Comparison of ENCODE assay signal across 21 mouse cellular contexts in genomic region chr15:81226796-81227195, GRCm38 (mm10). TPM values are rescaled to one million over a fixed set of nuclear protein-coding genes. Genes with fewer than 3 reads are reported as not detected.
DNase-seq lines count a peak whose midpoint lies in the region; ATAC-seq and TF ChIP-seq lines count a peak whose summit lies in the region.
"Had no signal": no experiment of that assay in that cellular context is flagged by ENCODE, and none has a peak within 500 bp of the region (broad histone marks: within the 10 kb centered on the region; RNA-seq: fewer than 3 reads in every experiment).

No protein-coding gene starts in this region.

- H3K9ac ChIP-seq in embryonic facial prominence, embryonic 14.5 days (ENCODE audit: low read depth, low read length), result no peak overlapping the region
- H3K9ac ChIP-seq in limb, embryonic 13.5 days, result no peak overlapping the region
- H3K9ac ChIP-seq: forebrain, postnatal 0 days; heart, embryonic 15.5 days had no signal

- H3K79me2 ChIP-seq in C2C12 (ENCODE audit: control insufficient read depth, insufficient read depth), result no peaks in the 10 kb centered on the region
- no peaks in the 10 kb centered on the region for H3K79me2 ChIP-seq in myocyte (ENCODE audit: control insufficient read depth, insufficient read depth)

- WGBS in embryonic facial prominence, embryonic 14.5 days, result 59% methylated on average over 4 of the region's 4 CpGs
- 63% methylated on average over 4 of the region's 4 CpGs for WGBS in embryonic facial prominence, embryonic 10.5 days
- 75% methylated on average over 4 of the region's 4 CpGs for WGBS in limb, embryonic 13.5 days
- 86% methylated on average over 4 of the region's 4 CpGs for WGBS in limb, embryonic 10.5 days

- no peak overlapping the region for H3ac ChIP-seq in C2C12 (ENCODE audit: control insufficient read depth, insufficient read length, low read depth)
- no peak overlapping the region for H3ac ChIP-seq in myocyte (ENCODE audit: control insufficient read depth, insufficient read length)

- no peaks in the 10 kb centered on the region for H3K9me3 ChIP-seq in embryonic facial prominence, embryonic 14.5 days (ENCODE audit: control insufficient read depth, low read length)
- no peaks in the 10 kb centered on the region for H3K9me3 ChIP-seq in embryonic facial prominence, embryonic 10.5 days
- H3K9me3 ChIP-seq in limb, embryonic 13.5 days, result no peaks in the 10 kb centered on the region
- no peaks in the 10 kb centered on the region for H3K9me3 ChIP-seq in limb, embryonic 10.5 days (replicated peaks)
- H3K9me3 ChIP-seq: heart, embryonic 15.5 days; hindbrain, embryonic 10.5 days had no signal

- no peak overlapping the region for H3K27ac ChIP-seq in embryonic facial prominence, embryonic 14.5 days (replicated peaks; ENCODE audit: low read depth, low read length)
- H3K27ac ChIP-seq in embryonic facial prominence, embryonic 10.5 days (replicated peaks), result no peak overlapping the region
- no peak overlapping the region for H3K27ac ChIP-seq in limb, embryonic 13.5 days
- H3K27ac ChIP-seq in limb, embryonic 10.5 days, result no peak overlapping the region
- H3K27ac ChIP-seq: heart, adult 2 months; heart, embryonic 15.5 days; hindbrain, embryonic 10.5 days had no signal

- H3K36me3 ChIP-seq in embryonic facial prominence, embryonic 14.5 days (ENCODE audit: control insufficient read depth, insufficient read depth, low read length), result no peaks in the 10 kb centered on the region
- H3K36me3 ChIP-seq in embryonic facial prominence, embryonic 10.5 days (replicated peaks), result no peaks in the 10 kb centered on the region
- no peaks in the 10 kb centered on the region for H3K36me3 ChIP-seq in limb, embryonic 13.5 days
- H3K36me3 ChIP-seq in limb, embryonic 10.5 days, result no peaks in the 10 kb centered on the region
- no peaks in the 10 kb centered on the region for H3K36me3 ChIP-seq in C2C12 (ENCODE audit: control insufficient read depth, insufficient read depth)
- H3K36me3 ChIP-seq in myocyte (ENCODE audit: control insufficient read depth, insufficient read depth), result no peaks in the 10 kb centered on the region
- H3K36me3 ChIP-seq: heart, embryonic 15.5 days; hindbrain, embryonic 10.5 days had no signal

- peak; percentile 47; the same call in 1 of the 2 replicates for ATAC-seq in embryonic facial prominence, embryonic 14.5 days (ENCODE audit: low read depth)
- 0 out of 2 replicates have a peak, but pooled peaks have one; percentile 28 for ATAC-seq in limb, embryonic 13.5 days (ENCODE audit: low FRiP score, low read depth)
- no peak for ATAC-seq in activated CD4-positive, CD25-positive, alpha-beta regulatory T cell, adult 4 months
- ATAC-seq: forebrain, postnatal 0 days; hindbrain, embryonic 16.5 days; inflammation-experienced regulatory T-cells, adult 6 months; Patski had no signal

- TF ChIP-seq POLR2A in myocyte (IDR thresholded peaks at IDR 0.05; ENCODE audit: insufficient read length, low read depth), result no peak

- no peaks in the 10 kb centered on the region for H3K4me1 ChIP-seq in embryonic facial prominence, embryonic 14.5 days (ENCODE audit: control insufficient read depth, insufficient read depth, low read length)
- no peaks in the 10 kb centered on the region for H3K4me1 ChIP-seq in embryonic facial prominence, embryonic 10.5 days
- no peaks in the 10 kb centered on the region for H3K4me1 ChIP-seq in limb, embryonic 13.5 days
- H3K4me1 ChIP-seq in limb, embryonic 10.5 days, result no peaks in the 10 kb centered on the region
- H3K4me1 ChIP-seq: heart, embryonic 15.5 days had no signal

- no peak for TF ChIP-seq CTCF in C2C12 (IDR thresholded peaks at IDR 0.05; ENCODE audit: control insufficient read depth, insufficient read depth, insufficient read length)

- peak; percentile 83 for DNase-seq in embryonic facial prominence, embryonic 14.5 days (ENCODE audit: low spot score)
- no peak for DNase-seq in embryonic facial prominence, embryonic 10.5 days (ENCODE audit: low spot score)
- no peak for DNase-seq in limb, embryonic 10.5 days (ENCODE audit: low spot score)
- DNase-seq: adrenal gland, adult 2 months; adrenal gland, postnatal 25 days; B cell, adult 2 months; cerebellum, adult 2 months; cerebellum, postnatal 10 days; forebrain, postnatal 0 days; heart, adult 2 months; heart, postnatal 14 days had no signal

- H3K4me3 ChIP-seq in embryonic facial prominence, embryonic 14.5 days (ENCODE audit: low read depth, low read length), result no peak overlapping the region
- H3K4me3 ChIP-seq in embryonic facial prominence, embryonic 10.5 days, result no peak overlapping the region
- H3K4me3 ChIP-seq in limb, embryonic 13.5 days, result no peak overlapping the region
- no peak overlapping the region for H3K4me3 ChIP-seq in limb, embryonic 10.5 days
- no peak overlapping the region for H3K4me3 ChIP-seq in C2C12 (ENCODE audit: insufficient read depth, poor library complexity, severe bottlenecking)
- H3K4me3 ChIP-seq in myocyte, result no peak overlapping the region
- H3K4me3 ChIP-seq: heart, adult 2 months; heart, embryonic 15.5 days; hindbrain, embryonic 10.5 days had no signal

- H3K27me3 ChIP-seq in embryonic facial prominence, embryonic 14.5 days (replicated peaks; ENCODE audit: control insufficient read depth, insufficient read depth, low read length), result no peaks in the 10 kb centered on the region
- no peaks in the 10 kb centered on the region for H3K27me3 ChIP-seq in embryonic facial prominence, embryonic 10.5 days (replicated peaks; ENCODE audit: low read depth, poor library complexity, severe bottlenecking)
- H3K27me3 ChIP-seq in limb, embryonic 13.5 days, result no peaks in the 10 kb centered on the region
- no peaks in the 10 kb centered on the region for H3K27me3 ChIP-seq in limb, embryonic 10.5 days (ENCODE audit: low read depth, poor library complexity, severe bottlenecking)
- H3K27me3 ChIP-seq in C2C12 (ENCODE audit: control insufficient read depth, insufficient read depth, insufficient read length) (no peaks in the 10 kb centered on the region), myocyte (ENCODE audit: control insufficient read depth, insufficient read depth, insufficient read length) (no peaks in the 10 kb centered on the region)
- H3K27me3 ChIP-seq: heart, embryonic 15.5 days; Patski had no signal

- no peak overlapping the region for H3K4me2 ChIP-seq in embryonic facial prominence, embryonic 14.5 days (ENCODE audit: low read depth, low read length)
- no peak overlapping the region for H3K4me2 ChIP-seq in limb, embryonic 13.5 days (replicated peaks)
- H3K4me2 ChIP-seq in myocyte (ENCODE audit: low read depth), result peak overlapping the region; percentile 25
- H3K4me2 ChIP-seq: heart, embryonic 11.5 days; heart, embryonic 15.5 days had no signal

- H3K79me3 ChIP-seq in C2C12 (ENCODE audit: low read depth), result no peaks in the 10 kb centered on the region

TF ChIP-seq in C2C12, 6 proteins besides CTCF, POLR2A, EP300 and RAD21:
- TF ChIP-seq CEBPB (IDR thresholded peaks at IDR 0.05; ENCODE audit: low read depth) (no peak), MAX (IDR thresholded peaks at IDR 0.05) (peak; percentile 44), USF1 (IDR thresholded peaks at IDR 0.05; ENCODE audit: low read depth) (no peak), MYOD1 (IDR thresholded peaks at IDR 0.05; ENCODE audit: control insufficient read depth, insufficient read length, low read depth) (peak; percentile 96), FOSL1 (IDR thresholded peaks at IDR 0.05; ENCODE audit: insufficient read depth, low read length, poor library complexity, severe bottlenecking) (peak; percentile 3), MYOG (IDR thresholded peaks at IDR 0.05; ENCODE audit: control insufficient read depth, extremely low read depth, insufficient read length) (no peak)
TF ChIP-seq in C2C12: peak in this region for 3.

TF ChIP-seq in myocyte, 11 proteins besides CTCF, POLR2A, EP300 and RAD21:
- TF ChIP-seq E2F4 (IDR thresholded peaks at IDR 0.05; ENCODE audit: insufficient read depth), result no peak
- TF ChIP-seq CEBPB (IDR thresholded peaks at IDR 0.05; ENCODE audit: insufficient read depth, poor library complexity, severe bottlenecking), result peak; percentile 68
- no peak for TF ChIP-seq TCF3 (IDR thresholded peaks at IDR 0.05; ENCODE audit: insufficient read length, low read depth)
- TF ChIP-seq USF1 (IDR thresholded peaks at IDR 0.05; ENCODE audit: low read depth), result no peak
- TF ChIP-seq MYOD1 (IDR thresholded peaks at IDR 0.05; ENCODE audit: control insufficient read depth in 1 of 3, insufficient read length in 2 of 3, low read depth in 2 of 3), result peak; percentile 82 to 94 (median 93)
- no peak for TF ChIP-seq POLR2AphosphoS2 (IDR thresholded peaks at IDR 0.05; ENCODE audit: insufficient read length, low read depth)
- TF ChIP-seq MYOG (IDR thresholded peaks at IDR 0.05; ENCODE audit: control insufficient read depth in 1 of 3, insufficient read depth in 1 of 3, insufficient read length in 2 of 3, low read depth in 2 of 3), result peak in 2 of 3 experiments; percentile 49 to 90
- no peak for TF ChIP-seq MAX (IDR thresholded peaks at IDR 0.05; ENCODE audit: low read depth)
- TF ChIP-seq SRF (IDR thresholded peaks at IDR 0.05; ENCODE audit: control insufficient read depth, insufficient read length, low read depth), result no peak
- TF ChIP-seq REST (IDR thresholded peaks at IDR 0.05; ENCODE audit: insufficient read depth, insufficient read length), result no peak
- TF ChIP-seq TCF12 (IDR thresholded peaks at IDR 0.05; ENCODE audit: insufficient read depth, poor library complexity, severe bottlenecking), result peak; percentile 62

RNA-seq across cellular contexts. Expression of gene Mchr1, which starts 8.5 kb away (rescaled TPM):
- 1.1 and 2.0 TPM in 2 replicates for polyA plus RNA-seq in embryonic facial prominence, embryonic 14.5 days (2014; fragmentation: Nextera tagmentation; extraction: Ambion mirVana)
- polyA plus RNA-seq in embryonic facial prominence, embryonic 10.5 days (2016; fragmentation: Nextera tagmentation; extraction: Ambion mirVana), result 0.15 and 0.27 TPM in 2 replicates
- 1.2 and 1.4 TPM in 2 replicates for polyA plus RNA-seq in limb, embryonic 13.5 days (2015; fragmentation: Nextera tagmentation; extraction: Ambion mirVana)
- 0.25 TPM in 1 of 2 replicates, not detected in the other for polyA plus RNA-seq in limb, embryonic 10.5 days (2016; fragmentation: Nextera tagmentation; extraction: Ambion mirVana)
- 0.81 TPM for polyA plus RNA-seq in C2C12 (2012; fragmentation: generic; extraction: Trizol)
- polyA plus RNA-seq in myocyte (2012; fragmentation: generic; extraction: Trizol), result 0.44 TPM
- polyA plus RNA-seq in activated CD4-positive, CD25-positive, alpha-beta regulatory T cell, adult 4 months (2017; shearing (Covaris generic)), result under 1 TPM in 1 of 2 experiments, not detected in 1; 0.30 TPM
- polyA plus RNA-seq: heart, adult 2 months; heart, embryonic 11.5 days; inflammation-experienced regulatory T-cells, adult 6 months had no signal

RNA-seq across cellular contexts. Expression of gene Mrtfa, which starts 36.2 kb away (rescaled TPM):
- 24.5 and 28.6 TPM in 2 replicates for polyA plus RNA-seq in embryonic facial prominence, embryonic 14.5 days (2014; fragmentation: Nextera tagmentation; extraction: Ambion mirVana)
- 25.0 and 26.3 TPM in 2 replicates for polyA plus RNA-seq in embryonic facial prominence, embryonic 10.5 days (2016; fragmentation: Nextera tagmentation; extraction: Ambion mirVana)
- 22.4 and 25.8 TPM in 2 replicates for polyA plus RNA-seq in limb, embryonic 13.5 days (2015; fragmentation: Nextera tagmentation; extraction: Ambion mirVana)
- polyA plus RNA-seq in limb, embryonic 10.5 days (2016; fragmentation: Nextera tagmentation; extraction: Ambion mirVana), result 24.0 and 24.9 TPM in 2 replicates
- 42.2 TPM for polyA plus RNA-seq in C2C12 (2012; fragmentation: generic; extraction: Trizol)
- polyA plus RNA-seq in myocyte (2012; fragmentation: generic; extraction: Trizol), result 36.0 TPM
- polyA plus RNA-seq in activated CD4-positive, CD25-positive, alpha-beta regulatory T cell, adult 4 months (2017; shearing (Covaris generic)), result 10 to 100 TPM; 45.2 to 54.3 TPM
